Mouse (Mus musculus): ENCODE data around the gene Kmt2d. TPM values are rescaled to one million over a fixed set of nuclear protein-coding genes. Genes with fewer than 3 reads are reported as not detected.

Kmt2d gene
- total RNA-seq, 2 experiments from 2014 or later = 52.4 to 69.3 TPM

GRCm38 (mm10) chr15:98806071-98806808 is 64.8 kb downstream of the Kmt2d start:
- ATAC-seq (replicated peaks; ENCODE audit: low FRiP score, poor library complexity, severe bottlenecking) = no peak

- no peak for ATAC-seq (replicated peaks; ENCODE audit: low FRiP score, poor library complexity, severe bottlenecking)
These were observed 65.5 kb downstream of the Kmt2d start for GRCm38 (mm10) chr15:98805324-98806040.

- peak; percentile 56; the same call in 1 of the 2 replicates for ATAC-seq (replicated peaks; ENCODE audit: low FRiP score, poor library complexity, severe bottlenecking)
These were observed 67.0 kb downstream of the Kmt2d start for GRCm38 (mm10) chr15:98804054-98804453.

GRCm38 (mm10) chr15:98802926-98803325 is 68.1 kb downstream of the Kmt2d start:
- ATAC-seq (replicated peaks; ENCODE audit: low FRiP score, poor library complexity, severe bottlenecking) = no peak

GRCm38 (mm10) chr15:98799396-98799795 is 71.6 kb downstream of the Kmt2d start:
- 0 out of 2 replicates have a peak, but pooled peaks have one; percentile 50 for ATAC-seq (replicated peaks; ENCODE audit: low FRiP score, poor library complexity, severe bottlenecking)

GRCm38 (mm10) chr15:98798903-98799302 is 72.1 kb downstream of the Kmt2d start:
- ATAC-seq (replicated peaks; ENCODE audit: low FRiP score, poor library complexity, severe bottlenecking) = no peak

- ATAC-seq (replicated peaks; ENCODE audit: low FRiP score, poor library complexity, severe bottlenecking) = no peak
These were observed 73.0 kb downstream of the Kmt2d start for GRCm38 (mm10) chr15:98797835-98798492.

GRCm38 (mm10) chr15:98796803-98797595 is 74.0 kb downstream of the Kmt2d start:
- no peak for ATAC-seq (replicated peaks; ENCODE audit: low FRiP score, poor library complexity, severe bottlenecking)

GRCm38 (mm10) chr15:98793141-98793698 is 77.8 kb downstream of the Kmt2d start:
- no peak for ATAC-seq (replicated peaks; ENCODE audit: low FRiP score, poor library complexity, severe bottlenecking)

- no peak for ATAC-seq (replicated peaks; ENCODE audit: low FRiP score, poor library complexity, severe bottlenecking)
These were observed 78.6 kb downstream of the Kmt2d start for GRCm38 (mm10) chr15:98792233-98793020.

GRCm38 (mm10) chr15:98791771-98792170 is 79.2 kb downstream of the Kmt2d start:
- ATAC-seq (replicated peaks; ENCODE audit: low FRiP score, poor library complexity, severe bottlenecking) = no peak

- ATAC-seq (replicated peaks; ENCODE audit: low FRiP score, poor library complexity, severe bottlenecking) = no peak
These were observed 79.8 kb downstream of the Kmt2d start for GRCm38 (mm10) chr15:98791221-98791620.

GRCm38 (mm10) chr15:98790761-98791160 is 80.2 kb downstream of the Kmt2d start:
- no peak for ATAC-seq (replicated peaks; ENCODE audit: low FRiP score, poor library complexity, severe bottlenecking)

- ATAC-seq (replicated peaks; ENCODE audit: low FRiP score, poor library complexity, severe bottlenecking) = no peak
These were observed 81.1 kb downstream of the Kmt2d start, which contains the start of gene Wnt1 for GRCm38 (mm10) chr15:98789661-98790535. TSS of gene Wnt1 (plus strand) at chr15:98789857.

GRCm38 (mm10) chr15:98788972-98789660 is 81.9 kb downstream of the Kmt2d start:
- 0 out of 2 replicates have a peak, but pooled peaks have one; percentile 43 for ATAC-seq (replicated peaks; ENCODE audit: low FRiP score, poor library complexity, severe bottlenecking)

GRCm38 (mm10) chr15:98787930-98788329 is 83.1 kb downstream of the Kmt2d start:
- no peak for ATAC-seq (replicated peaks; ENCODE audit: low FRiP score, poor library complexity, severe bottlenecking)

- no peak for ATAC-seq (replicated peaks; ENCODE audit: low FRiP score, poor library complexity, severe bottlenecking)
These were observed 85.3 kb downstream of the Kmt2d start for GRCm38 (mm10) chr15:98785744-98786143.
